Mouse (Mus musculus): ENCODE results near the gene Spryd3. TPM values are rescaled to one million over a fixed set of nuclear protein-coding genes. Genes with fewer than 3 reads are reported as not detected.

Spryd3 gene
- polyA plus RNA-seq (2014; fragmentation: Illumina TruSeq; extraction: RNeasy Lipid Tissue Mini Kit (QIAGEN cat#74804); ENCODE audit: low read depth, low replicate concordance): 1.5 TPM

DNA sequence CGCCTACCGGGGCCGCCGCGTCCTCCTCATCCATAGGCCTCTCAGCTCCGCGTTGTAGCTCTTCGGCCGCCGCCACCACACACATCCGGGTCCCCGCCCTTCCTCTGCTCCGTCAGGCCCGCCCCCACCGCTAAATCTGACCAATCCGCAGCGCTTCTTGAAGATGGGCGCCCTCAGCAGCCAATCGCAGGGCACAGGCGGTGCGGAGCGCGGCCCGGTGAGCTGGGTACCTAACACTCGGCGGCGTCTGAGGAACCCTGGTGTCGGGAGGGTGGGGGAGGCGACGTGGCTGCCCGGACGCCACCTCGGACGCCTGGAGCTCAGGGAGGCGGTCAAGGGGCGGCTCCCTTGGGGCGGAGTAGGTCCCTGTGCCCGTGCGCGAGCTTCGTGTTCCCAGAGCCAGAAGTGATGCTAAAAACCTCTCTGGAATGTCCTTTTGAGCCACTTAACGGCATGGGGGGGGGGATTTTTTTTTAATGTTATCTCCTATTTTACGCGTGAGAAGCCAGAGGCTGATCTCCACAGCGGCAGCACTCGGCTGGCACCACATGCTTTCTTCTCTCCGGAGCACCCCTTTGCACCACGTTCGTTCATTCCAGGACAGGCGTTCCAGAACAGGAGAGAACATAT lies at the start of gene Spryd3:
Gene Spryd3, minus strand, starts transcription at position 106 of the 630 bp plus-strand sequence.

DNA sequence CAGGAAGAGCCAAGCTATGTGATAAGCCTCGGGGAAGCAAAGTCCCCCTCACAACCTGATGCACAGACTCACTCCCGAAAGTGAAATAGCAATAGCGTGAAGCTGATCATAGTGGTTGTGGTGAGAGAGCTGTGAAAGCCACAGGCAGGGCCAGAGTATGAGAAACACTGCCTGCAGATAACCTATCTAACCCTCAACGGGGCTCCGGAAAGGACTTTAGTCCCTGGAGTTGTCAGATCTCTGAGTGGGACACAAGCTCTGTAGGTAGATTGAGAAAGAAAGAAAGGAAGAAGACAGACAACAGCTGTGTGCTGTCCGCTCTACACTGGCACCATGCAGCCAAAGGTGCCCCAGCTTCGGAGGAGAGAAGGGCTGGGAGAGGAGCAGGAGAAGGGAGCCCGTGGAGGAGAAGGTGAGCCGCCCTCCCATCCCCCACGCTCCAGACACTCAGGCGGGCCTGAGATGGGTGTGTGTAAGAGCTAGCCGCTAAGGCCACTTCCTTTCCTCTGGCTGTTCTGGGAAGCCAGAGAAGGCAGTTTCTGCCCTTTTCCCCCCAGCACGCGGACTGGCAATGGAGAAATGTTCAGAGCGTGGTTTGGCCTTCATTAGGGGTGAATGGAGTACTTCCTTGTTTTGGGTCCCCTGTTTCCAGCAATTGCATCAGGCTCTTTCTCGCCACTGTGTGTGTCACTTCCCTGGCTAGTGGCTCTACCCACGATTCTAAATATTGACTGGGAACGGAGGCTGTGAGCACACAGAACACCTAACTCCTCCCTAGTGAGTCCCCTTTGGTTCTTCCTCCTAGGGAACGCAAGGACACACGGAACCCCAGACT lies 14.5 kb upstream of the Spryd3 start, which contains the start of gene Soat2:
Gene Soat2, plus strand, starts transcription at position 226 of the 835 bp plus-strand sequence.

DNA sequence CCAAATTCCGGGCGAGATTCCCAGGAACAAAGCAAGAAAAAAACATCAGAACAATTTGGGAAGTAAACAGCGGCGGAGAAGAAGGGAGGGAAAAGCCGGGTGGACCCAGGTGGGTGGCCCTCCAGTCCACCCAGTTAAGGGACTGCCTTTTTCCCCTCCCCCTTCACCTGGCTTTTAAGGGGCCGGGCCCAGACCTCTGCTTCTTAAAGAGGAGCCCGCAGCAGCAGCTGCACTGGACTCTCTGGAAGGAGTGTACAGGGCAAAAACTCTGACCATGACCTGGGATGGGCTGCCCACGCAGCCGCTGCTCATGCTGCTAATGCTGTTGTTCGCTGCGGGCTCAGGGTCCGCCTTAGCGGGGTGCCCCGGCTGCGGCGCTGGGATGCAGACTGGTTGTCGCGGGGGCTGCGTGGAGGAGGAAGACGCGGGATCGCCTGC lies 8.3 kb upstream of the Spryd3 start, which contains the start of gene Igfbp6:
Gene Igfbp6, plus strand, starts transcription at position 89 of the 438 bp plus-strand sequence.

DNA sequence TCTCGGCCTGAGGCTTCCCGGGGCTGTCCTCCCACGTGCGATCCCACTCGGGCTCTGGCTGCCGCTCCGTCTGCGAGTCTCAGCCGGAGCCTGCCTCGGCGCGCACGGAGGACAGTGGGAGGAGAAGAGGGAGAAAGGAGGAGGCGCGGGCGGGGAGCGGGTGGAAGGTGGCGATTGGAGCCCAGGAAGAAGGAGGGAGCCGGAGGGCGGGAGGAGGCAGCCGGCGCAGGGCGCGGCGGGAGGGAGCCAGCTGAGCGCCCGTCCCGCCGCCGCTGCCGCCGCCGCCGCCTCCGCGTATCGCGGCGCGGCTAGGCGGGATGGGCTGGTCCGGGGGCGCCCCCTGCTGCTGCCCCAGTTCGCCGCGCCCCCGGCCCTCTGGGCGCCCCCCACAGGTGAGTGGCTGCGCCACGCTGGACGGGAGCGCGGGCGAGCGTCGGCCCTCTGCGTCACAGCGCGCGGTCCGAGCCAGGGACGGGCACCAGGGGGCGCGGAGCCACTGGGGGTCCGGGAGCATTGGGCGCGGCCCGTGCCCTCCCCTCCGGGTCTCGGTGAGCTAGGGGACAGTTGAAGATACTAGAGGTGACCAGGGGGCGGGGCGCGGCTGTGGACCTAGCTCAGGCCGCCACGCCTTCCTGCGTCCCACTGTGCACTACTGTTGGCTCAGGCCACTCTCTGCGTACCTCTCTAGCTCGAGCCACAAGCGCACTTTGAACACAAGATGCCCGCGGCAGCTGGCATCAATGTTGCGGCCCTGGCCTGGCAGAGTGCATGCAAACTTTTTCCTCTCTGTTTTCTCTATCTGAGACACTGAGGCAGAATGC lies 35.7 kb downstream of the Spryd3 start, which contains the start of gene Tns2:
Gene Tns2, plus strand, starts transcription at position 253 of the 821 bp plus-strand sequence.

DNA sequence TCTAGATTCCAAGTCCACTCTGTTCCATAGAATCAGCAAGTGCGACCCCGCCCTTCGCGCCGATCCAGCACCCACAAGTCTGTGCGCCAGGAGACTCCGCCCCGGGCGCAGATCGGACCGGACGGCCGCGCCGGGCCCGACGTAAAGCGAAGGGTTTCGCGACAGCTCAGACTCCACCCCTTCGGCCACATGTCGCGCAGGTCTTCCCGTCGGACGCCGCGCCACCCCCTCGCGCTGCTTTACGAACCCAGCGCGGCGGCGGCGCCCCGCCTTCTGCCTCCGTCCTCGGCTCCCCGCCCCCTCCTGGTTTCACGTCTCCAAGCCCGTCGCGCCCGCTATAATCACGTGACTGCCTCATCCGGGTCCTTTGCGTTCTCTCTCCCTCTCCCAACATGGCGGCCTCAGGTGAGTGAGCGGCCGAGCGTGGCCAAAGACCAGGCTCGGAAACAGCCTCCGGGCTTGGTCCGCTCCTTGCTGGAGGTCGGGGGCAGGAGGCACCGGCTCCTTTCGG lies 62.4 kb downstream of the Spryd3 start, which contains the start of gene Eif4b:
Gene Eif4b, plus strand, starts transcription at position 215 of the 511 bp plus-strand sequence.

Other genes starting within 250 kb of the Spryd3 start
- not detected for gene Krt76, start 243.3 kb downstream of the Spryd3 start, polyA plus RNA-seq (2014; fragmentation: Illumina TruSeq; extraction: RNeasy Lipid Tissue Mini Kit (QIAGEN cat#74804); ENCODE audit: low read depth, low replicate concordance)
- gene Krt4, start 211.5 kb downstream of the Spryd3 start, polyA plus RNA-seq (2014; fragmentation: Illumina TruSeq; extraction: RNeasy Lipid Tissue Mini Kit (QIAGEN cat#74804); ENCODE audit: low read depth, low replicate concordance): not detected
- gene Krt79, start 195.9 kb downstream of the Spryd3 start, polyA plus RNA-seq (2014; fragmentation: Illumina TruSeq; extraction: RNeasy Lipid Tissue Mini Kit (QIAGEN cat#74804); ENCODE audit: low read depth, low replicate concordance): not detected
- gene Krt78, start 181.9 kb downstream of the Spryd3 start, polyA plus RNA-seq (2014; fragmentation: Illumina TruSeq; extraction: RNeasy Lipid Tissue Mini Kit (QIAGEN cat#74804); ENCODE audit: low read depth, low replicate concordance): not detected
- gene Krt8, start 131.8 kb downstream of the Spryd3 start, polyA plus RNA-seq (2014; fragmentation: Illumina TruSeq; extraction: RNeasy Lipid Tissue Mini Kit (QIAGEN cat#74804); ENCODE audit: low read depth, low replicate concordance): 179 TPM
- gene Krt18, start 108.1 kb downstream of the Spryd3 start, polyA plus RNA-seq (2014; fragmentation: Illumina TruSeq; extraction: RNeasy Lipid Tissue Mini Kit (QIAGEN cat#74804); ENCODE audit: low read depth, low replicate concordance): 14.7 TPM
- gene Eif4b, start 62.5 kb downstream of the Spryd3 start, polyA plus RNA-seq (2014; fragmentation: Illumina TruSeq; extraction: RNeasy Lipid Tissue Mini Kit (QIAGEN cat#74804); ENCODE audit: low read depth, low replicate concordance): 230 TPM
- gene Tns2, start 35.8 kb downstream of the Spryd3 start, polyA plus RNA-seq (2014; fragmentation: Illumina TruSeq; extraction: RNeasy Lipid Tissue Mini Kit (QIAGEN cat#74804); ENCODE audit: low read depth, low replicate concordance): 17.3 TPM
- gene Igfbp6, start 8.1 kb upstream of the Spryd3 start, polyA plus RNA-seq (2014; fragmentation: Illumina TruSeq; extraction: RNeasy Lipid Tissue Mini Kit (QIAGEN cat#74804); ENCODE audit: low read depth, low replicate concordance): 0.41 TPM
- gene Soat2, start 14.3 kb upstream of the Spryd3 start, polyA plus RNA-seq (2014; fragmentation: Illumina TruSeq; extraction: RNeasy Lipid Tissue Mini Kit (QIAGEN cat#74804); ENCODE audit: low read depth, low replicate concordance): 0.32 TPM
- 47.3 TPM for gene Zfp740, start 67.0 kb upstream of the Spryd3 start, polyA plus RNA-seq (2014; fragmentation: Illumina TruSeq; extraction: RNeasy Lipid Tissue Mini Kit (QIAGEN cat#74804); ENCODE audit: low read depth, low replicate concordance)
- 18.2 TPM for gene Csad, start 68.5 kb upstream of the Spryd3 start, polyA plus RNA-seq (2014; fragmentation: Illumina TruSeq; extraction: RNeasy Lipid Tissue Mini Kit (QIAGEN cat#74804); ENCODE audit: low read depth, low replicate concordance)
- 0.47 TPM for gene Itgb7, start 95.7 kb upstream of the Spryd3 start, polyA plus RNA-seq (2014; fragmentation: Illumina TruSeq; extraction: RNeasy Lipid Tissue Mini Kit (QIAGEN cat#74804); ENCODE audit: low read depth, low replicate concordance)
- 3.6 TPM for gene Rarg, start 121.3 kb upstream of the Spryd3 start, polyA plus RNA-seq (2014; fragmentation: Illumina TruSeq; extraction: RNeasy Lipid Tissue Mini Kit (QIAGEN cat#74804); ENCODE audit: low read depth, low replicate concordance)
- not detected for gene Gm9918, start 134.3 kb upstream of the Spryd3 start, polyA plus RNA-seq (2014; fragmentation: Illumina TruSeq; extraction: RNeasy Lipid Tissue Mini Kit (QIAGEN cat#74804); ENCODE audit: low read depth, low replicate concordance)
- 0.66 TPM for gene Mfsd5, start 143.2 kb upstream of the Spryd3 start, polyA plus RNA-seq (2014; fragmentation: Illumina TruSeq; extraction: RNeasy Lipid Tissue Mini Kit (QIAGEN cat#74804); ENCODE audit: low read depth, low replicate concordance)
- gene Espl1, start 160.0 kb upstream of the Spryd3 start, polyA plus RNA-seq (2014; fragmentation: Illumina TruSeq; extraction: RNeasy Lipid Tissue Mini Kit (QIAGEN cat#74804); ENCODE audit: low read depth, low replicate concordance): 0.13 TPM
- gene Pfdn5, start 189.9 kb upstream of the Spryd3 start, polyA plus RNA-seq (2014; fragmentation: Illumina TruSeq; extraction: RNeasy Lipid Tissue Mini Kit (QIAGEN cat#74804); ENCODE audit: low read depth, low replicate concordance): 39.0 TPM
- gene Myg1, start 195.5 kb upstream of the Spryd3 start, polyA plus RNA-seq (2014; fragmentation: Illumina TruSeq; extraction: RNeasy Lipid Tissue Mini Kit (QIAGEN cat#74804); ENCODE audit: low read depth, low replicate concordance): 8.4 TPM
- gene Aaas, start 214.5 kb upstream of the Spryd3 start, polyA plus RNA-seq (2014; fragmentation: Illumina TruSeq; extraction: RNeasy Lipid Tissue Mini Kit (QIAGEN cat#74804); ENCODE audit: low read depth, low replicate concordance): 3.3 TPM
- not detected for gene Sp7, start 230.9 kb upstream of the Spryd3 start, polyA plus RNA-seq (2014; fragmentation: Illumina TruSeq; extraction: RNeasy Lipid Tissue Mini Kit (QIAGEN cat#74804); ENCODE audit: low read depth, low replicate concordance)